Mouse (Mus musculus): ENCODE data around the gene Psmb5.

DNA sequence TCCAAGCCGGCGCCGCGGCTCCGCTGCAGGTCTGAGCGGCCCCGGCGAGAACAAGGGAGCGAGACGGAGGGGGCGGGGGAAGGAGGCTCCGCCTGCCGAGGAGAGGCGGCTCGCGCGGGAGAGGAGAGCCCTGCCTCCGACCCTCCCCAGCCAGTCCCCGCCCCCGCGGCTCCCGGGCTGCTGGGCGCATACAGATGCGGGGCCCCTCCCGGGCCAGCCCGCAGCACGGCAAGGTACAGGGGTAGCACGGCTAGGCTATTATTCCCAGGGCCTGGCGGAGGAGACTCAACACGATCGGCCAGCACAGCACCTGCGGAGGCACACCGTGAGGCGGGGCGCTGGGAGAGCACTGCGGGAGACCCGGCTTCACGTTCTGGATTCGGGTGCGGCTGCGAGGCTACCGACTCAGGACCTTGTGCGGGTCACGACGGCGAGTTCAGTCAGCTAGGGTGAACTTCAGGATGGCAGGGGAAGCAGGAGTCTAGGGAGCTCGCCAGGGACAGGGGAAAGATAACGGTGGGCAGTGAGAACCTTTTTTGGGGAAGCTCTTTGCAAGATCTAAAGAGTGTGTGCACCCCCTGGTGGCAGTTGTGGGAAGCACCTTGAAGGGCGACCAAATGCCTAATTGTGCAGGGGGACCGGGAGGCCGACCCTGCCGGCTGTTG is 23.6 kb upstream of the Psmb5 start, which contains the start of gene Cdh24:
- TF ChIP-seq ZNF384 (IDR thresholded peaks at IDR 0.05; ENCODE audit: low read depth, low read length) = no peak
- TF ChIP-seq CHD2 (IDR thresholded peaks at IDR 0.05; ENCODE audit: low read depth, low read length) = no peak
- TF ChIP-seq ZC3H11A (IDR thresholded peaks at IDR 0.05; ENCODE audit: borderline replicate concordance, low read depth, low read length) = 0 out of 2 replicates have a peak, but pooled peaks have one; percentile 9

All from ES-E14 (cell line).